Mouse (Mus musculus): Measurements from ENCODE around the gene 1190005I06Rik.
A peak's percentile ranks its signal among the peaks of the same experiment; 100 is the strongest.

Gene 1190005I06Rik

GRCm38 (mm10) chr8:120574941-120575340, 72.5 kb downstream of the 1190005I06Rik start:
- DNase-seq: no peak

DNA sequence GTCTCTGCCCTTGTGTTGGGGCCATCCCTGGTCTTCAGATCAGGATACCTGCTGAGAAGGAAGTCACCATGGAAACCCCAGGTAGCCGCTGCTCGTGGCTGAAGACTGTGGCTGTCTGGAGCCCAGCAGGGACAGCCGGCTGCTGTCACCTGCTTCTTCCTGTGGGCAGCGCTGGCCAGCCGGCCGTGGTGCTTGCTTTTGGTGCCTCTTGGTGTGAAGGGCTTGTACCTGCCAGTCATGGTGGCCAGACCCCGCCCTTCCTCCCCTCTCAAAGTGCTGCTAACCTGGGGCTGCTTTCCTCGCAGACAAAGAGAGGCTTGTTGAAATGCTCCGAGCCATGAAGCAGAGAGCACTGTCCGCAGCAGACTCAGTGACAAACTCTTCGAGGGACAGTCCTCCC, 73.6 kb downstream of the 1190005I06Rik start:
- DNase-seq: no peak

- DNase-seq: peak; percentile 71
Observed at GRCm38 (mm10) chr8:120572534-120572933, 74.9 kb downstream of the 1190005I06Rik start.

GRCm38 (mm10) chr8:120571561-120571960, 75.9 kb downstream of the 1190005I06Rik start:
- no peak for DNase-seq

DNA sequence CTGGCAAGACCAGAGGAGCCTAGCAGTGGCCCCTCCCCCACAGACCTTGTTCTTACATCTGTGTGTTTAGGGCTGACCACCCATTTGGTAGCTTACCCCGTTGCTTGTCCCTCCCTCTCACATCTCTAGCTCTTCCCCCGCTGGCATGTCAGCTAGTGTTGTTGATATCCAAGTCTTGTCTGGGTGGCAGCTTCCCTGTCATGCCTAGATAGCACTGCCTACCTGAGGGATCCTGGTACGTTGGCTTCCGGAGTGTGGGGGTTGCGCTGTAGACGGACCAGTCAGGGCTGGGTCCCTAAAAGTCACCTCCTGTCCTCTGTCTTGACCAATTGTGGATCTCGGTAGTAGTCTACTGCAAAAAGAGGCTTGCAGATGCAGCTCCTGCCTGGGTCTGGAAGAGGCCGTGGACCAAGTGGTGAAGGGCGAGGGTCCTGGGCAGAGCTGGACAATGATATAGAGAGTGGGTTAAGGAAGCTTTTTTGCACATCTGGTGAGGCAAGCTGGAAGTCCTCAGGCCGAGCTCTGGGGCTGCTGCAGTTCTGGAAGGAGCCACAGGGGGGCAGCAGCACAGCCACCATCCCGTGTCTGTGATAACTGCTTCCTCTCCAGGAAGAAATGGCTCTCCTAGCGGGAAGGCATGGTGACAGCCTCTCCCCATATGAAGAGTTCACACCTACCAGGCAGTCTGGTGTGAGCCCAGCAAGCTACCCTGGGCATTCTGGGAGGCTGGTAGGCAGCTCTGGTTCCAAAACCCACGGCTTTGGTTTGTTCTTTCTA, 77.3 kb downstream of the 1190005I06Rik start:
- peak; percentile 73 for DNase-seq

DNA sequence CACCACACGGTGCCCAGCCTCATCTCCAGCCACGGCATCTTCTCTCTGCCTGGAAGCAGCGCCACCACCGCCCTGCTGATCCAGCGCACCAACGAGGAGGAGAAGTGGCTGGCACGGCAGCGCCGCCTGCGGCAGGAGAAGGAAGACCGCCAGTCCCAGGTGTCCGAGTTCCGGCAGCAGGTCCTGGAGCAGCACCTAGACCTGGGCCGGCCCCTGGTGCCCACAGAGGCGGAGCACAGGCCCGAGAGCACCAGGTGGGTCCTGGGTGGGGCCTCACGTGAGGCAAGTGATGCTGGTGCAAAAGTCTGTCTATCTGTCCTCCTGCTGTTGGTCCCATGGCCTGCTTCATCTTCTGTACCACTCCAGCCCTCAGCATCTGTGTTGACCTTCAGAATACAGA, 78.3 kb downstream of the 1190005I06Rik start:
- no peak for DNase-seq

DNA sequence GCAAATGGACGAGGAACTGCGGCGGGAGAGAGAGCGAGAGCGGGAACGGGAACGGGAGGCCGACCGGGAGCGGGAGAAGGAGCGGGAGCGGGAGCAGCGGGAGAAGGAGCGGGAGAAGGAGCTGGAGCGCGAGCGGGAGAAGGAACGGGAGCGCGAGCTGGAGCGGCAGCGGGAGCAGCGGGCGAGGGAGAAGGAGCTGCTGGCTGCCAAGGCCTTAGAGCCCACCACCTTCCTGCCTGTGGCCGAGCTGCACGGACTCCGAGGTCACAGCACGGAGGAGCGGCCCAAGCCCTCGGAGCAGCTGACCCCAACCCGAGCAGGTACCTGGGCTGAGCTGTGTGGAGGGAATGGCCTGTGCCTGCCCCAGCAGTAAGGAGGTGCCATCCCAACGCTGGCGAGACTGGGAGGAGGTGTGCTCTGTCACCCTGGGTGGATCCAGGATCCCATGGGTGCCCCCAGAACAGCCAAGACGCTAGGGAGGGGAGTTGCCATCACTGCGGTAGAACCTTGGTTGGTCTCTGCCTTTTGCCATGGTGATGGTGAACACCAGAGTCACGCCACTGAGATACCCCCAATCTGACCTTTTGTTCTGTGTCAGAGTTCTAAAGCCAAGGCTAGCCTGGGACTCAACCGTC, 79.2 kb downstream of the 1190005I06Rik start:
- no peak for DNase-seq

DNA sequence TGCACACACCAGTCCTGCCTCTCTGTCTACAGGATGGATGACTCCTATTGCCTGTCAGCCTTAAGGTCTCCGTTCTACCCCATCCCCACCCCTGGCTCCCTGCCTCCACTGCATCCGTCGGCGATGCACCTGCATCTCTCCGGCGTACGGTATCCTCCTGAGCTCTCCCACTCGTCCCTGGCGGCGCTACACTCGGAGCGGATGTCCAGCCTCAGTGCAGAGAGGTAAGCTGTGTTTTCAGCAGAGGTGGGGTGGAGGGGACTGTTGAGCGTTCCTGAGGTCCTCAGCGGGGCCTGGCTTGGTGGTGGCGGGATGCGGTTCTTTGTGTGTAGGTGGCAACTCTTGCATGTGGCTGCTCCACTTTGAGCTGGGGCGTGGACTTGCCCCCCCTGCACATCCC, 79.7 kb downstream of the 1190005I06Rik start:
- no peak for DNase-seq

- peak; percentile 78 for DNase-seq
Observed at GRCm38 (mm10) chr8:120566681-120567080, 80.8 kb downstream of the 1190005I06Rik start.

DNA sequence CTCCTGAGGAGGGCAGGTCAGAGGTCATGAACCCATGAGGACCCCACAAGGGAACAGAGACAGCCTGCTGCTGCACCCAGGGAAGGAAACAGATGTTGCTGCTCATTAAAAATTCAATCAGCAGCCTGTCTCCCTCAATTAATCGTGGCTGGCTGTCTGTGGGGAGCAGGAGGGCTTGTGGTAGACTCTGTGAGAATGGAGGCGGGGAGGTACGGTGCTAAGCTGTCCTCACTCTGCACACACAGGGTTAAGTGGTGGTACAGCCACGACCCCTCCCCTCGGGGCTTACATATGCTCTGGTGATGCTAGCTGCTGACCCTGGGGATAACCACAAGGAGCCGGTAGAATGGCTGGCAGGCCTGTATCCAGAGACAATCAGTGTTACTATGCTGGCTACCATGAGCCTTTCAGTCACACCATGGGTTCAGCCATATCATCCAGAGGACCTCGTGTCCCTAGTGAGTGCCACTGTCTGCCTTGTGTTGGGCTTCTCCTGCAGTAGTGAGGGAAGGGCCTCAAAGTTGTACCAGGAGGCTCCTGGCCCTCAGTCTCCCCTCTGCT, 82.2 kb downstream of the 1190005I06Rik start:
- no peak for DNase-seq

- DNase-seq: peak; percentile 82
Observed at GRCm38 (mm10) chr8:120563851-120564837, 83.3 kb downstream of the 1190005I06Rik start.

GRCm38 (mm10) chr8:120563348-120563724, 84.1 kb downstream of the 1190005I06Rik start:
- DNase-seq: peak; percentile 46

DNA sequence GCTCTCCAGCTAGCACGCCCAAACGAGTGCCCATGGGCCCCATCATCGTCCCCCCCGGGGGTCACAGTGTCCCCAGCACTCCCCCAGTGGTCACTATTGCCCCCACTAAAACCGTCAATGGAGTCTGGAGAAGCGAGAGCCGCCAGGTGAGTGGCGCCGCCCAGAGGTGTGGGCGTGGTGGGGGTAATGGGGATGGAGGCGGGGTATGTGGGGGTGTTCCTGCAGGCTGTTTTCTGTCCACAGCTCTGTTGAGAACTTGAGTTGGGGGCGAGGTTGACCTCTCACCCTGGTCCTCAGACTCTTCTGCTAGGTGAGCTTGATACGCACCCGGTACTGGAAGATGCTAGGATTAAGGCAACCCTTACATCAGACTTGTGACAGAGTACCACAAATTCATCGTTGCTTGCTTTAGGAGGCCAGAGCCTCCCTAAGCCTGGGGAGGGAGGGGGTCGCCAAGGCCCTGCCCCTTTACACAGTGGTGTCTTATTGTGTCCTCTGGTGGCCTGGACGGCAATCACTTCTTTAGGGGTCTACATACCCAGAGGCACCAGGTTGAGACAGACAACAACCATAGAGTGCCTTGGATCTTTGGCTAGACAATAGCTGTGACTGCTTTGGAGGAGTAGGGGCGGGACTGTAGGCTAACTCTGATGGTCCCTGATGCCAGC, 84.6 kb downstream of the 1190005I06Rik start:
- no peak for DNase-seq

DNA sequence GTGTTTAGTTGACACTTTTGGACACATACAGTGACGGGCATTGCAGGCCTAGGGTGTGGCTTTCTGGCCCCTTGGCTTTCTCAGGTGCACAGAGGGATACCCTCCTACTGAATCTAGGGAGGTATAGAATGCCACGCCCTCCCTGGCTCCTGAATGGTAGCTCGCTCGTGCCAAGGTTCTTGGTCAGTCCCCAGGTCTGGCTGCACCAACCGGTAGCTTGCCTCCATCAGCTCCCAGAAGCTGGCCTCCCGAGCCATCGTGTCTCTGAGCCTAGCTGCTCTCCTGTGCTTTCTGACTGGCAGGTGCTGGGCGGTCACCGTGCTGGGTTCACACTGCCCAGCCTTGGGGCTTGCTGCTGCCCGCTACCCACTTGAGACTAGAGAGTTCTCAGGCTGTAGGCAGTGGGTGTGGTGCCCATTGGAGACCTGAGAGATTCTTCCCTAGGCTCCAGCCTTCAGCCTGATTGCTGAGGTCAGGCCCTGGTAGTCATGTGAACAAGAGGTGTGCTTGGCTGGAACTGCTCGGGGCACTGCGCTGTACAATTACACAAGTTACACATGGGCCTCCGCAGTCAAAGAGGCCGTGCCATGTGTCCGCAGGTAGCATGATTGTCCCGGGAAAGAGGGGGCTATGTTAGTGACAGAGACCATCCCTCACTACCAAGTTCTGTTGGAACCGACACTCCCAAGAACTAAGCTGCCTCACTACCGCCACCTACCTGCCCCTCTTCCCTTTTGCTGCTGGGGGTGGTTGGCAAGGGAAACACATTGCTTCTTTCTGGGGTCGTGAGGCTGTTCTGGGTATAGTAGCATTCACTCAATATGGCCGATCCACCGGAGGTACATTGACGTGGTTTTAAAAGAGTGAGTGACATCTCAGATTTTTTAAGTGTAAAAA, 85.6 kb downstream of the 1190005I06Rik start:
- DNase-seq: peak; percentile 63

GRCm38 (mm10) chr8:120560535-120560934, 86.9 kb downstream of the 1190005I06Rik start:
- no peak for DNase-seq

DNA sequence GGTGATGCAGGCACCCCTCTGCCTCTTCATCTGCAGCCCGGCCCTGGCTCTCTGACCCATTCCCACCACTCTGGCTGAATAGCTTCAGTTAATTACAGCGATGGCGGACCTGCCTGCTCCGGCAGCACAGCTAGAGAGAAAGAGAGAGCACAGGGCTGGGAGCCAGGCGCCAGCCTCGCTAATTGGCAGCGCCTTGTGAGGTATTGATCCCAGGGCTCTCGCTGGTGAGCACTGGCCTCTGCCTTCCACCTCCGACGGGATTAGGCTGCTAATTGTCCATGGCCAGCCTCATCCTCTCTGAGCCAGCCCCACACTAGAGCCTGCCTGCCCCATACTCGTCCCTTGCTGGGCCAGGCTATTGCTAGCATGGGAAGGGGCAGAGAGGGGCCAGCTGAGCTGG, 87.8 kb downstream of the 1190005I06Rik start:
- DNase-seq: no peak
